Mouse (Mus musculus) granulocyte monocyte progenitor cell, adult 5-6 weeks (primary cell): ENCODE data around the gene Gm5580. TPM values are rescaled to one million over a fixed set of nuclear protein-coding genes. Genes with fewer than 3 reads are reported as not detected.
"Not testable (repeated sequence)": the region's sequence is repeated elsewhere in the genome, so short reads cannot be mapped to it uniquely, and the experiment has no call there.

ENCODE experiments used
- ATAC-seq: replicated peaks from 2 replicates; pipeline ENCODE4 v1.8.0; 2016; ENCODE audit warnings: mild to moderate bottlenecking, moderate TSS enrichment, inconsistent platforms; ENCODE audit not compliant: poor library complexity, severe bottlenecking
- total RNA-seq, 2 experiments: library from RNA; stranded (forward) in 1 of 2; stranded (reverse) in 1 of 2; fragments of 200-712, 200-1000 nt in 1 of 2; fragments of >200 nt in 1 of 2; fragmentation: Nextera tagmentation in 1 of 2; gene quantifications; 2 replicates each; pipeline ENCODE4 v1.2.3; 2014 to 2017

Gm5580 gene
- total RNA-seq (2014; fragmentation: Nextera tagmentation) (0.34 TPM in 1 of 2 replicates, not detected in the other), total RNA-seq (2017) (0.36 and 0.39 TPM in 2 replicates)

DNA sequence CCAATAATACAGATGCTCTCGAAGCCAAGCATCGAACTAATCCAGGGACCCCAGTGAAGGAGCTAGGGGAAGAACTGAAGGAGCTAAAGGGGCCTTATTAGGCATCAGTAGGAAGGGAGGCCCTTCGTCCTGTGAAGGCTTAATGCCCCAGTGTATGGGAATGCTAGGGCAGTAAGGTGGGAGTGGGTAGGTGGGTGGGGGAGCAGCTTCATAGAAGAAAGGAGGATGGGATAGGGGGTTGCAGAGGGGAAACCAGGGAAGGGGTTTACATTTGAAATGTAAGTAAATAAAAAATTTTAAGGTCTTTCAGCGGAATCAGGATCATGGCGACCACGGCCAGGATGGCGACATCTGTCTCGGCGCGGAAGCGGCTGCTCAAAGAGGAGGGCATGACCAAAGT is at the start of gene Gm5580:
Gm5580 (plus strand) TSS at position 301 of the 400 bp plus-strand sequence.
- not testable (repeated sequence) for ATAC-seq

DNA sequence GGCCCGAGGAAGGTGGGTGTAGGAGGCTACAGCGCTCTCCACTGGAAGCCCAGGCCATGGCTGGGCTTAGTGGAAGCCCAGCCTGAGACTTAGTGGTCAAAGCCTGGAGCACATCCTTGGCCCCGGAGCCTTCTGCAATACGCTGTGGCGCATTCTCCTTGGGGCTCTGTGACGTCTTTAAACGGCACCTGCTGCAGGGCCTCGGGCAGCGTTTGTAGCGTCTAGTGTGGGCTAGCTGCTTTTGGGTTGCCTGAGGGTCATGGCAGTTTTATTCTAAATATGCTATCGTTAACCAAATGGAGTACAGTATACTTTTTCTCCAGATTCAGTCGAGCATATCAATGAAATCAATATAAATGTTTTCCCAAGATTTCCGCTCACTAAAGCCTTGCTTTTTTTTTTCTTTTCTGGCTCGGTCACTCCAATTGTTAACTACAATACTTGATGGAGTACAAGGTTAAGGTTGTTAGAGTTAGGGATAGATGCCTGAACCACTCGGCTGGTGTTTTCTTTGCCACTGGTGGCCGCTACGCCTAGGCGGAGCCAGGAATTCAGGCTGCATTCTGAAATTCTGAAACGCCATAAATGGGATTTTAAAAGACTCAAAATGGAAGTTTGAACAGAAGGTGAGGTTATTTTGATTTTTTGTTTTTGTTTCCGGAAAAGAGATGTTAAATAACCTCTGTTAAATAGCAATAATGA is 44.5 kb upstream of the Gm5580 start, which contains the start of gene Olfr212:
Olfr212 (plus strand) TSS at position 215 of the 702 bp plus-strand sequence.
- ATAC-seq, result peak; percentile 44; the same call in 1 of the 2 replicates

DNA sequence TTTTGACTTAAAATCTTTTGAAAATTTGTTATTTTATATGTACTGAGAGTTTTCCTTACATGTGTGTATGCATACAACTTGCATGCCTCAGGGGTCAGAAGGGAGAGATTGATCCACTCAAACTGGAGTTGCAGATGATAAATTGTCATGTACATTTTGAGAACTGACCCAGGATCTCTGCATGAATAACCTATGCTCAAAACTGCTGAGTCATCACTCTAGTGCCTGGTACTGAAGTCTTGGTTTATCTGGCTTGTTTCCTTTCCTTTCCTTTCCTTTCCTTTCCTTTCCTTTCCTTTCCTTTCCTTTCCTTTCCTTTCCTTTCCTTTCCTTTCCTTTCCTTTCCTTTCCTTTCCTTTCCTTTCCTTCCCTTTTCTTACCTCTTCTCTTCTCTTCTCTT is 36.1 kb upstream of the Gm5580 start:
- ATAC-seq, result no peak

DNA sequence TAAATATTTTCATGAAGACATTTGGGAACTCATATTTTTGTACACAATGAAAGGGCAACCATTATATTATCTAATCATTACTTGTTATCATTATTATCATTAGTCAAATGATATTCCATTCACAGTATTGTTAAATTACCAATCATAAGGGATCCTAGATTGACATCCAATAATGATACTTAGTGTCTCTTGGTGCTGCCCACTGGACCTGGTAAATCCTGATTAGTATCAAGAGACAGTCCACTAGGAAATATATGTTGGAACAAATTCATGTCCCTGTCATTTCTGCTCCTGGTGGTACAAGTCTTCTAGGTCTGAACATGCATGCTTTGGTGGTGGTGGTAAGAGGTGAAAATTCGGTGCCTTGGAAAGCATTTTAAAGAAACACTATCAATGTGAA is 12.8 kb upstream of the Gm5580 start, which contains the start of gene Olfr213:
Olfr213 (plus strand) TSS at position 301 of the 400 bp plus-strand sequence.
- no peak for ATAC-seq

DNA sequence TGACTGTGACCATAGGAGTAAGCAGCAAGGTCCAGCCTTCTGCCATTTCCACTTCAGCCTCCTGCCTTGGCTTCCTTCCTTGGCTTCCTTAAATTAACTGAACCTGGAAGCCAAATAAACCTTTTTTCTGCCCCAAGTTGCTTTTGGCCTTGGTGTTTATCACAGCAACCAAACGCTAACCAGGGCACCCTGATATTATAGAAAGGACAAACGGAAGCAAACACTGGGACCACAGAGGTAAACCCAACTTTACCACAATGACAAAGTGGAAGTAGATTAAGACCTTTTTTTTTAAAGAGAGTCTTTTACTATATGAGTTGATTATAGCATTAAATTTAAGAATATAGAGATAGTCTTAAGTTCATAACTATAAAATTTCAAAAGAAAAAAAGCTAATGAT is 8.4 kb upstream of the Gm5580 start:
- no peak for ATAC-seq

DNA sequence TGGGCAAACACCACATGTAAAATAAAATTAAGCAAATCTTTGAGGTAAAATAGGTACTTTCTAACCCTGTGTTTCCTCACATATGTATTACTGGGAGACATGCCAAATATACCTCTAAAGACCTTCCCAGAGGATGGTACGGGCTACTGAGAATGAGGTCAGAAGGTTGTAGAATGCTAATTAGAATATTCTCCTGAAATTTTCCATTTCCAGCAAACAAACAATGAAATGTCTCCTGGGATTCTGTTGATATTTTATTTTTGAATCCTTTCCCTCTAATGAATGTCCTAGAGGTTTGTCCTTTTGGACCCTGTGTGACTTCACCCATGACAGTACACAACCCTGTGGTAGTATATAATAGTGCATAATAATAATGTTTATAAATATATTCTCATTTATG is 3.0 kb downstream of the Gm5580 start, which contains the start of gene Olfr214:
Olfr214 (plus strand) TSS at position 301 of the 400 bp plus-strand sequence.
- ATAC-seq, result no peak

DNA sequence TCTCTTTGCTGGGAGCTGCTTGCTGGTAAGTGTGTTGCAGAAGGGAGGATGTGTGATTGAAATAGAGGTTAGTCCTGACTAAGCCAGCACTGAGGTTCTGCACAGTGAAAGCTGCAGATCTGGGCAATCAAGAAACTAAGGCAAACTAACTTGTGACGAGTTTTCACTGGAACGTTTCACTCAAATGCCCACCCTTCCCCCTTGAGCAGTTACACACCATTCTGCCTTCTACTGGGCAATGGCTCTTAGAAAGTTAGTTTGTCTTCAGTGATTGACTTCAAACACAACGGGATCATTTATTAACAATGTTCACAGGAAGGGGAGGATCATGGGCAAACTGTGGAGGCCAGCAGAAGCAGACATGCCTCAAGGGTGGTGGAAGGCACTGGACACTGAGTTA is 4.0 kb downstream of the Gm5580 start:
- ATAC-seq, result no peak

DNA sequence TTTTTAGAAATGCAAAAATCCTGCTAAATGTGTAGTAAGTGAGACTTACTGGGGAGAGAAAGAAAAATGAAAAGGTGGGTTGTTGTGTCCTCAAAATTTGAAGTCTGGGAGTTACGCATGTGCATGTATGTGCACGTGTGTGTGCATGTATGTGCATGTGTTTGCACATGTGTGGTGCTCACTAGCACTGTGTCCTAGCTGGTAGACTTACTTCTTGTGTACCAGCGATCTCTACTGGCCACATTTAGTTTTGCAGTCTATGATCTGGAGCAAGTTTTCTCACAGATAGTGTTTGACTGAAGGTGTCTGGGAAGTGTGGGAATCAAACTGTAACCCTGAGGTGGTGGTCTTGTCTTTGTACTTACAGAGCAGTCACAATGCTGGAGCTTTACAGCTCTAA is 18.9 kb downstream of the Gm5580 start:
- peak; percentile 84 for ATAC-seq

DNA sequence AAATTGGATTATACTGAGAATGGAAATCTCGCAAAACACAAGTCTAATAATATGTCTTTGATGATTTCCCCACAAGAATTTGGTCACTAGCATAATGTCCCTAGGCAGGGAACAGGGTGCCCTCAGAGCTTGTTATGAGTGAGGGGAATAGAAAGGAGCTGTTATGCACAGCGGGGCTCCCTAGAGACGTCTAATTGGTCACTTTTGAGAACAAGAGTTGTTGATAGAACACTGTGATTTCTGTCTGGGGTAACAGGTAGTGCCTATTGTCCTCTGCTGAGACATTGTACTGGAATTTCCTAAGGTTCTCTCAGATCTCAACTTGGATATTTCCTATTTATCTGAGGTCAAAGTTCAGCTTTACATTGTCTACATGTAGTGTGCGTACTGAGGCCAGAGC is 33.2 kb downstream of the Gm5580 start, which contains the start of gene Olfr215:
Olfr215 (minus strand) TSS at position 101 of the 400 bp plus-strand sequence.
- no peak for ATAC-seq

DNA sequence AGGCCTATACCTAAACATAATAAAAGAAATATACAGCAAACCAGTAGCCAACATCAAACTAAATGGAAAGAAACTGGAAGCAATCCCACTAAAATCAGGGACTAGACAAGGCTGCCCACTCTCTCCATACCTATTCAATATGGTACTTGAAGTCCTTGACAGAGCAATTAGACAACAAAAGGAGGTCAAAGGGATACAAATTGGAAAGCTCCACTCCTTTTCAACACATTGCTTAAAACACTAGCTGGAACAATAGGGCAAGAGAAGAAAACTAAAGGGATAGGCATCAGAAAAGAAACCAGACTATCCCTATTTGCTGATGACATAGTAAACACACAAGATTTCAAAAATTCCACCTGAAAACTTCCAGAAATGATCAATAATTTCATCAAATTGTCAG is 50.0 kb downstream of the Gm5580 start:
- not testable (repeated sequence) for ATAC-seq

Other genes with a start within 250 kb of the Gm5580 start
- 13.4 and 22.4 TPM in 2 replicates for gene March8, start 213.1 kb upstream of the Gm5580 start, total RNA-seq (2014; fragmentation: Nextera tagmentation)
- 15.9 and 19.3 TPM in 2 replicates for gene March8, start 213.1 kb upstream of the Gm5580 start, total RNA-seq (2017)
- gene Alox5, start 90.0 kb upstream of the Gm5580 start, total RNA-seq (2014; fragmentation: Nextera tagmentation), result 6.6 and 13.3 TPM in 2 replicates
- 6.2 and 15.6 TPM in 2 replicates for gene Alox5, start 90.0 kb upstream of the Gm5580 start, total RNA-seq (2017)
- not detected in 2 replicates for gene Olfr211, start 62.0 kb upstream of the Gm5580 start, total RNA-seq (2014; fragmentation: Nextera tagmentation)
- not detected in 2 replicates for gene Olfr211, start 62.0 kb upstream of the Gm5580 start, total RNA-seq (2017)
- gene Olfr212, start 44.6 kb upstream of the Gm5580 start, total RNA-seq (2014; fragmentation: Nextera tagmentation), result not detected in 2 replicates
- gene Olfr212, start 44.6 kb upstream of the Gm5580 start, total RNA-seq (2017), result not detected in 2 replicates
- gene Olfr213, start 12.7 kb upstream of the Gm5580 start, total RNA-seq (2014; fragmentation: Nextera tagmentation), result not detected in 2 replicates
- gene Olfr213, start 12.7 kb upstream of the Gm5580 start, total RNA-seq (2017), result not detected in 2 replicates
- gene Olfr214, start 3.1 kb downstream of the Gm5580 start, total RNA-seq (2014; fragmentation: Nextera tagmentation), result not detected in 2 replicates
- not detected in 2 replicates for gene Olfr214, start 3.1 kb downstream of the Gm5580 start, total RNA-seq (2017)
- gene Olfr215, start 33.1 kb downstream of the Gm5580 start, total RNA-seq (2014; fragmentation: Nextera tagmentation), result not detected in 2 replicates
- gene Olfr215, start 33.1 kb downstream of the Gm5580 start, total RNA-seq (2017), result not detected in 2 replicates
- 110 and 113 TPM in 2 replicates for gene Zfp422, start 77.9 kb downstream of the Gm5580 start, total RNA-seq (2014; fragmentation: Nextera tagmentation)
- gene Zfp422, start 77.9 kb downstream of the Gm5580 start, total RNA-seq (2017), result 68.6 and 72.0 TPM in 2 replicates
- gene Depp1, start 99.5 kb downstream of the Gm5580 start, total RNA-seq (2014; fragmentation: Nextera tagmentation), result not detected in 2 replicates
- gene Depp1, start 99.5 kb downstream of the Gm5580 start, total RNA-seq (2017), result not detected in 2 replicates
- 78.9 and 79.9 TPM in 2 replicates for gene Rassf4, start 122.8 kb downstream of the Gm5580 start, total RNA-seq (2014; fragmentation: Nextera tagmentation)
- 41.0 and 46.8 TPM in 2 replicates for gene Rassf4, start 122.8 kb downstream of the Gm5580 start, total RNA-seq (2017)
- 0.11 and 0.24 TPM in 2 replicates for gene Tmem72, start 165.8 kb downstream of the Gm5580 start, total RNA-seq (2014; fragmentation: Nextera tagmentation)
- gene Tmem72, start 165.8 kb downstream of the Gm5580 start, total RNA-seq (2017), result under 0.01 and 0.04 TPM in 2 replicates